Mouse (Mus musculus) kidney, adult 2 months (tissue): ENCODE measurements around the gene Atp6ap1. TPM values are rescaled to one million over a fixed set of nuclear protein-coding genes. Genes with fewer than 3 reads are reported as not detected.

Experiments used
- DNase-seq: peaks from one replicate; pipeline ENCODE4 v3.0.0; 2021
- H3K27ac ChIP-seq: fragments of 200-500 bp; 2 replicates; pipeline ENCODE4 v1.5.1; 2012; ENCODE audit warnings: low read depth, low read length, control low read depth, inconsistent platforms; ENCODE audit not compliant: insufficient read depth
- H3K27me3 ChIP-seq: fragments of 200-500 bp; replicated peaks from 2 replicates; pipeline ENCODE4 v1.6.1; 2012; ENCODE audit warnings: mild to moderate bottlenecking, moderate library complexity, low read length, inconsistent platforms; ENCODE audit not compliant: control insufficient read depth, insufficient read depth
- H3K36me3 ChIP-seq: fragments of 200-500 bp; 2 replicates; pipeline ENCODE4 v1.6.1; 2012; ENCODE audit warnings: mild to moderate bottlenecking, moderate library complexity, low read length, inconsistent platforms; ENCODE audit not compliant: control insufficient read depth, insufficient read depth
- H3K4me1 ChIP-seq: fragments of 200-500 bp; 2 replicates; pipeline ENCODE4 v1.6.1; 2011; ENCODE audit warnings: low read length; ENCODE audit not compliant: control insufficient read depth, insufficient read depth
- H3K4me3 ChIP-seq: fragments of 200-500 bp; 2 replicates; pipeline ENCODE4 v1.5.1; 2011; ENCODE audit warnings: mild to moderate bottlenecking, low read depth, low read length, control low read depth; ENCODE audit not compliant: insufficient read depth
- CTCF ChIP-seq: fragments of 200-500 bp; conservative IDR thresholded peaks from 2 replicates; pipeline ENCODE4 v1.5.1; 2011; ENCODE audit warnings: low read depth, mild to moderate bottlenecking, control low read depth, low read length, moderate library complexity, mixed read lengths; ENCODE audit not compliant: insufficient read depth, insufficient read length
- POLR2A ChIP-seq: fragments of 200-500 bp; IDR thresholded peaks from one replicate; pipeline ENCODE4 v1.6.1; 2011; ENCODE audit warnings: low read depth, low read length, control low read depth
- WGBS: fragments of 180-500 bp; shearing (Covaris S2); methylation state at CpG from one replicate; pipeline ENCODE4 v1.1.7; 2018; 5-methylcytosine and 5-hydroxymethylcytosine counted together
- polyA plus RNA-seq: library from polyadenylated mRNA; depleted of rRNA; stranded (reverse); fragments of >200 nt; gene quantifications from 2 replicates; pipeline ENCODE4 v1.2.3, GENCODE M21; 2012; rRNA removed

Atp6ap1 gene
- polyA plus RNA-seq, 1 experiment: 382 TPM

GRCm38 (mm10) chrX:74352645-74353466 lies 56.0 kb downstream of the Atp6ap1 start:
- H3K4me1 ChIP-seq: no peaks in the 10 kb centered on the region
- peak overlapping the region; percentile 27; the same call in 1 of the 2 replicates for H3K27ac ChIP-seq
- no peaks in the 10 kb centered on the region for H3K27me3 ChIP-seq
- H3K36me3 ChIP-seq: no peaks in the 10 kb centered on the region
- WGBS: 4% methylated on average over 13 of the region's 13 CpGs
- TF ChIP-seq CTCF: no peak
- TF ChIP-seq POLR2A: no peak
- peak overlapping the region; percentile 67 for H3K4me3 ChIP-seq
- DNase-seq: no peak

DNA sequence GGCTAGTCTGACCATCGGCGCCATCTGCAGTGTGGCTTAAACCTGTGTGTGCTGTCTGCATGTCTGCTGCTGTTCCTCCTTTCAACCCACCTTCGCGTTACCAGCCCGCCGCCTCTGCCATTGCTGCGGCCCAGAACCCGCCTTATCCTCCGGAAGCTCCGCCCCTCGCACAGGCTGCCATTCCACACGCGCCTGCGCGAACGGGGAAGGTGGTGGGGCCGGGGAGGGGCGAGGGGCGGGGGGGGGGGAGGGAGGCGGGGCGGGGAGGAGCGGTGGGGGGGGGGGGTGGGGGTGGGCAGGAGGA lies 56.5 kb downstream of the Atp6ap1 start, which contains the start of gene Lage3:
Lage3 (minus strand) TSS at position 152 of the 304 bp plus-strand sequence.
- peak; percentile 89 for DNase-seq
- H3K36me3 ChIP-seq: no peaks in the 10 kb centered on the region
- no peaks in the 10 kb centered on the region for H3K27me3 ChIP-seq
- peak within 1 kb of the TSS; percentile 67 for H3K4me3 ChIP-seq
- 0% methylated on average over 14 of the region's 22 CpGs for WGBS
- peak within 1 kb of the TSS; percentile 27; the same call in 1 of the 2 replicates for H3K27ac ChIP-seq
- H3K4me1 ChIP-seq: no peaks in the 10 kb centered on the region
- TF ChIP-seq POLR2A (peak; percentile 45), CTCF (no peak)

Other genes with a start within 250 kb of the Atp6ap1 start
- gene Opn1mw, start 169.6 kb upstream of the Atp6ap1 start, polyA plus RNA-seq: not detected in 2 replicates
- gene Mecp2, start 161.7 kb upstream of the Atp6ap1 start, polyA plus RNA-seq: 6.8 and 7.0 TPM in 2 replicates
- gene Tex28, start 129.3 kb upstream of the Atp6ap1 start, polyA plus RNA-seq: not detected in 2 replicates
- not detected in 2 replicates for gene Tktl1, start 119.8 kb upstream of the Atp6ap1 start, polyA plus RNA-seq
- 125 and 161 TPM in 2 replicates for gene Flna, start 47.3 kb upstream of the Atp6ap1 start, polyA plus RNA-seq
- 41.1 and 45.2 TPM in 2 replicates for gene Emd, start 42.4 kb upstream of the Atp6ap1 start, polyA plus RNA-seq
- gene Rpl10, start 26.3 kb upstream of the Atp6ap1 start, polyA plus RNA-seq: 1,301 and 1,460 TPM in 2 replicates
- 79.6 and 104 TPM in 2 replicates for gene Taz, start 15.2 kb upstream of the Atp6ap1 start, polyA plus RNA-seq
- 26.0 and 26.1 TPM in 2 replicates for gene Dnase1l1, start 14.8 kb upstream of the Atp6ap1 start, polyA plus RNA-seq
- gene Gdi1, start 7.9 kb downstream of the Atp6ap1 start, polyA plus RNA-seq: 120 and 150 TPM in 2 replicates
- 13.1 and 17.7 TPM in 2 replicates for gene Fam50a, start 15.9 kb downstream of the Atp6ap1 start, polyA plus RNA-seq
- 5.8 and 7.3 TPM in 2 replicates for gene Plxna3, start 32.0 kb downstream of the Atp6ap1 start, polyA plus RNA-seq
- gene Lage3, start 56.5 kb downstream of the Atp6ap1 start, polyA plus RNA-seq: 78.3 and 81.7 TPM in 2 replicates
- 43.3 and 50.4 TPM in 2 replicates for gene Ubl4a, start 76.1 kb downstream of the Atp6ap1 start, polyA plus RNA-seq
- 13.9 and 17.4 TPM in 2 replicates for gene Slc10a3, start 76.3 kb downstream of the Atp6ap1 start, polyA plus RNA-seq
- 47.1 and 53.5 TPM in 2 replicates for gene Fam3a, start 96.2 kb downstream of the Atp6ap1 start, polyA plus RNA-seq
- gene Ikbkg, start 96.2 kb downstream of the Atp6ap1 start, polyA plus RNA-seq: 10.7 and 11.2 TPM in 2 replicates
- 34.1 and 34.8 TPM in 2 replicates for gene G6pdx, start 132.1 kb downstream of the Atp6ap1 start, polyA plus RNA-seq
- not detected in 2 replicates for gene Gm6880, start 184.3 kb downstream of the Atp6ap1 start, polyA plus RNA-seq